Mouse (Mus musculus): ENCODE data around the gene Vmn2r89. TPM values are rescaled to one million over a fixed set of nuclear protein-coding genes. Genes with fewer than 3 reads are reported as not detected.
A peak's percentile ranks its signal among the peaks of the same experiment; 100 is the strongest.
"Not testable (repeated sequence)": the region's sequence is repeated elsewhere in the genome, so short reads cannot be mapped to it uniquely, and the experiment has no call there.

Gene Vmn2r89
- polyA plus RNA-seq, 1 experiment: not detected

- H3K27me3 ChIP-seq (ENCODE audit: control insufficient read depth, insufficient read depth, insufficient read length): no peaks in the 10 kb centered on the region
- no peak for TF ChIP-seq MYOD1 (IDR thresholded peaks at IDR 0.05; ENCODE audit: control insufficient read depth, insufficient read length, low read depth)
- no peak for TF ChIP-seq CEBPB (IDR thresholded peaks at IDR 0.05; ENCODE audit: low read depth)
- no peak for TF ChIP-seq MYOG (IDR thresholded peaks at IDR 0.05; ENCODE audit: control insufficient read depth, extremely low read depth, insufficient read length)
- no peak for TF ChIP-seq CTCF (IDR thresholded peaks at IDR 0.05; ENCODE audit: control insufficient read depth, insufficient read depth, insufficient read length)
- TF ChIP-seq FOSL1 (IDR thresholded peaks at IDR 0.05; ENCODE audit: insufficient read depth, low read length, poor library complexity, severe bottlenecking): no peak
- TF ChIP-seq MAX (IDR thresholded peaks at IDR 0.05): no peak
- TF ChIP-seq USF1 (IDR thresholded peaks at IDR 0.05; ENCODE audit: low read depth): no peak
- H3K36me3 ChIP-seq (ENCODE audit: control insufficient read depth, insufficient read depth): no peaks in the 10 kb centered on the region
- no peaks in the 10 kb centered on the region for H3K79me3 ChIP-seq (ENCODE audit: low read depth)
- peak overlapping the region; percentile 62 for H3ac ChIP-seq (ENCODE audit: control insufficient read depth, insufficient read length, low read depth)
- H3K79me2 ChIP-seq (ENCODE audit: control insufficient read depth, insufficient read depth): no peaks in the 10 kb centered on the region
- peak overlapping the region; percentile 34 for H3K4me3 ChIP-seq (ENCODE audit: insufficient read depth, poor library complexity, severe bottlenecking)
Measured at GRCm38 (mm10) chr14:51482051-51482715, 30.5 kb downstream of the Vmn2r89 start.

GRCm38 (mm10) chr14:51482971-51483381 lies 31.3 kb downstream of the Vmn2r89 start:
- not testable (repeated sequence) for H3K27me3 ChIP-seq (ENCODE audit: control insufficient read depth, insufficient read depth, insufficient read length); H3ac ChIP-seq (ENCODE audit: control insufficient read depth, insufficient read length, low read depth); H3K4me3 ChIP-seq (ENCODE audit: insufficient read depth, poor library complexity, severe bottlenecking); H3K79me2 ChIP-seq (ENCODE audit: control insufficient read depth, insufficient read depth); H3K36me3 ChIP-seq (ENCODE audit: control insufficient read depth, insufficient read depth); H3K79me3 ChIP-seq (ENCODE audit: low read depth)

GRCm38 (mm10) chr14:51483671-51484070 lies 32.0 kb downstream of the Vmn2r89 start:
- no peaks in the 10 kb centered on the region for H3K79me3 ChIP-seq (ENCODE audit: low read depth)
- no peaks in the 10 kb centered on the region for H3K36me3 ChIP-seq (ENCODE audit: control insufficient read depth, insufficient read depth)
- no peaks in the 10 kb centered on the region for H3K27me3 ChIP-seq (ENCODE audit: control insufficient read depth, insufficient read depth, insufficient read length)
- no peak overlapping the region for H3ac ChIP-seq (ENCODE audit: control insufficient read depth, insufficient read length, low read depth)
- TF ChIP-seq CTCF (IDR thresholded peaks at IDR 0.05; ENCODE audit: control insufficient read depth, insufficient read depth, insufficient read length) (no peak), MYOD1 (IDR thresholded peaks at IDR 0.05; ENCODE audit: control insufficient read depth, insufficient read length, low read depth) (no peak)
- no peaks in the 10 kb centered on the region for H3K79me2 ChIP-seq (ENCODE audit: control insufficient read depth, insufficient read depth)
- no peak overlapping the region for H3K4me3 ChIP-seq (ENCODE audit: insufficient read depth, poor library complexity, severe bottlenecking)

GRCm38 (mm10) chr14:51486111-51486510 lies 34.5 kb downstream of the Vmn2r89 start:
- no peak overlapping the region for H3K4me3 ChIP-seq (ENCODE audit: insufficient read depth, poor library complexity, severe bottlenecking)
- no peaks in the 10 kb centered on the region for H3K79me2 ChIP-seq (ENCODE audit: control insufficient read depth, insufficient read depth)
- no peaks in the 10 kb centered on the region for H3K36me3 ChIP-seq (ENCODE audit: control insufficient read depth, insufficient read depth)
- H3K27me3 ChIP-seq (ENCODE audit: control insufficient read depth, insufficient read depth, insufficient read length): no peaks in the 10 kb centered on the region
- no peaks in the 10 kb centered on the region for H3K79me3 ChIP-seq (ENCODE audit: low read depth)
- H3ac ChIP-seq (ENCODE audit: control insufficient read depth, insufficient read length, low read depth): no peak overlapping the region
- TF ChIP-seq MAX (IDR thresholded peaks at IDR 0.05) (no peak), CTCF (IDR thresholded peaks at IDR 0.05; ENCODE audit: control insufficient read depth, insufficient read depth, insufficient read length) (no peak), MYOG (IDR thresholded peaks at IDR 0.05; ENCODE audit: control insufficient read depth, extremely low read depth, insufficient read length) (no peak), FOSL1 (IDR thresholded peaks at IDR 0.05; ENCODE audit: insufficient read depth, low read length, poor library complexity, severe bottlenecking) (no peak), CEBPB (IDR thresholded peaks at IDR 0.05; ENCODE audit: low read depth) (no peak), USF1 (IDR thresholded peaks at IDR 0.05; ENCODE audit: low read depth) (no peak), MYOD1 (IDR thresholded peaks at IDR 0.05; ENCODE audit: control insufficient read depth, insufficient read length, low read depth) (no peak)

- H3K79me2 ChIP-seq (ENCODE audit: control insufficient read depth, insufficient read depth): no peaks in the 10 kb centered on the region
- H3K4me3 ChIP-seq (ENCODE audit: insufficient read depth, poor library complexity, severe bottlenecking): no peak overlapping the region
- TF ChIP-seq MYOD1 (IDR thresholded peaks at IDR 0.05; ENCODE audit: control insufficient read depth, insufficient read length, low read depth) (no peak), CTCF (IDR thresholded peaks at IDR 0.05; ENCODE audit: control insufficient read depth, insufficient read depth, insufficient read length) (no peak), USF1 (IDR thresholded peaks at IDR 0.05; ENCODE audit: low read depth) (no peak), MAX (IDR thresholded peaks at IDR 0.05) (no peak), CEBPB (IDR thresholded peaks at IDR 0.05; ENCODE audit: low read depth) (no peak), MYOG (IDR thresholded peaks at IDR 0.05; ENCODE audit: control insufficient read depth, extremely low read depth, insufficient read length) (no peak), FOSL1 (IDR thresholded peaks at IDR 0.05; ENCODE audit: insufficient read depth, low read length, poor library complexity, severe bottlenecking) (no peak)
- no peaks in the 10 kb centered on the region for H3K36me3 ChIP-seq (ENCODE audit: control insufficient read depth, insufficient read depth)
- no peak overlapping the region for H3ac ChIP-seq (ENCODE audit: control insufficient read depth, insufficient read length, low read depth)
- H3K79me3 ChIP-seq (ENCODE audit: low read depth): no peaks in the 10 kb centered on the region
- H3K27me3 ChIP-seq (ENCODE audit: control insufficient read depth, insufficient read depth, insufficient read length): no peaks in the 10 kb centered on the region
Measured at GRCm38 (mm10) chr14:51495781-51496180, 44.1 kb downstream of the Vmn2r89 start.

GRCm38 (mm10) chr14:51496955-51497354 lies 45.3 kb downstream of the Vmn2r89 start:
- Histone ChIP-seq H3ac (ENCODE audit: control insufficient read depth, insufficient read length, low read depth) (no peak overlapping the region), H3K36me3 (ENCODE audit: control insufficient read depth, insufficient read depth) (no peaks in the 10 kb centered on the region), H3K79me2 (ENCODE audit: control insufficient read depth, insufficient read depth) (no peaks in the 10 kb centered on the region), H3K27me3 (ENCODE audit: control insufficient read depth, insufficient read depth, insufficient read length) (no peaks in the 10 kb centered on the region), H3K79me3 (ENCODE audit: low read depth) (no peaks in the 10 kb centered on the region), H3K4me3 (ENCODE audit: insufficient read depth, poor library complexity, severe bottlenecking) (no peak overlapping the region)
- no peak for TF ChIP-seq FOSL1 (IDR thresholded peaks at IDR 0.05; ENCODE audit: insufficient read depth, low read length, poor library complexity, severe bottlenecking)
- no peak for TF ChIP-seq CTCF (IDR thresholded peaks at IDR 0.05; ENCODE audit: control insufficient read depth, insufficient read depth, insufficient read length)
- no peak for TF ChIP-seq MYOG (IDR thresholded peaks at IDR 0.05; ENCODE audit: control insufficient read depth, extremely low read depth, insufficient read length)
- TF ChIP-seq MAX (IDR thresholded peaks at IDR 0.05): no peak
- TF ChIP-seq CEBPB (IDR thresholded peaks at IDR 0.05; ENCODE audit: low read depth): no peak
- no peak for TF ChIP-seq MYOD1 (IDR thresholded peaks at IDR 0.05; ENCODE audit: control insufficient read depth, insufficient read length, low read depth)
- no peak for TF ChIP-seq USF1 (IDR thresholded peaks at IDR 0.05; ENCODE audit: low read depth)

All from C2C12 (cell line).